11 mouse cellular contexts compared by ENCODE assay signal in genomic region chr11:119497451-119497850, GRCm38 (mm10). TPM values are rescaled to one million over a fixed set of nuclear protein-coding genes. Genes with fewer than 3 reads are reported as not detected.
"Had no signal": no experiment of that assay in that cellular context is flagged by ENCODE, and none has a peak within 500 bp of the region (broad histone marks: within the 10 kb centered on the region; RNA-seq: fewer than 3 reads in every experiment).

No protein-coding gene starts in this region.

- ATAC-seq: liver, postnatal 0 days had no signal

- H3K9me3 ChIP-seq: limb, embryonic 12.5 days; liver, embryonic 13.5 days; midbrain, embryonic 12.5 days; neural tube, embryonic 15.5 days had no signal

- H3K4me3 ChIP-seq: limb, embryonic 12.5 days; liver, embryonic 13.5 days; midbrain, embryonic 12.5 days; neural tube, embryonic 15.5 days had no signal

- H3K27ac ChIP-seq: limb, embryonic 12.5 days; liver, embryonic 13.5 days; midbrain, embryonic 12.5 days; neural tube, embryonic 15.5 days had no signal

- DNase-seq: kidney, postnatal 25 days; liver; liver, embryonic 13.5 days; liver, postnatal 0 days; right cerebral cortex, adult 18-20 months; right cerebral cortex, postnatal 25 days; thymus, adult 18-20 months; thymus, postnatal 14 days had no signal

- H3K4me2 ChIP-seq: limb, embryonic 12.5 days; liver, embryonic 13.5 days; midbrain, embryonic 12.5 days; neural tube, embryonic 15.5 days had no signal

- H3K27me3 ChIP-seq: limb, embryonic 12.5 days; liver, embryonic 13.5 days; midbrain, embryonic 12.5 days; neural tube, embryonic 15.5 days had no signal

- H3K9ac ChIP-seq: limb, embryonic 12.5 days; liver, embryonic 13.5 days; liver, postnatal 0 days; midbrain, embryonic 12.5 days; neural tube, embryonic 15.5 days had no signal

RNA-seq across cellular contexts. Expression of gene Nptx1, which starts 50.1 kb away (rescaled TPM):
- polyA plus RNA-seq: liver, postnatal 0 days had no signal
